Mouse (Mus musculus): ENCODE measurements around the gene Pum3. TPM values are rescaled to one million over a fixed set of nuclear protein-coding genes. Genes with fewer than 3 reads are reported as not detected.
A peak's percentile ranks its signal among the peaks of the same experiment; 100 is the strongest.

The Pum3 gene
- polyA plus RNA-seq (2015; fragmentation: Nextera tagmentation; extraction: Ambion mirVana), result 60.2 and 77.5 TPM in 2 replicates

DNA sequence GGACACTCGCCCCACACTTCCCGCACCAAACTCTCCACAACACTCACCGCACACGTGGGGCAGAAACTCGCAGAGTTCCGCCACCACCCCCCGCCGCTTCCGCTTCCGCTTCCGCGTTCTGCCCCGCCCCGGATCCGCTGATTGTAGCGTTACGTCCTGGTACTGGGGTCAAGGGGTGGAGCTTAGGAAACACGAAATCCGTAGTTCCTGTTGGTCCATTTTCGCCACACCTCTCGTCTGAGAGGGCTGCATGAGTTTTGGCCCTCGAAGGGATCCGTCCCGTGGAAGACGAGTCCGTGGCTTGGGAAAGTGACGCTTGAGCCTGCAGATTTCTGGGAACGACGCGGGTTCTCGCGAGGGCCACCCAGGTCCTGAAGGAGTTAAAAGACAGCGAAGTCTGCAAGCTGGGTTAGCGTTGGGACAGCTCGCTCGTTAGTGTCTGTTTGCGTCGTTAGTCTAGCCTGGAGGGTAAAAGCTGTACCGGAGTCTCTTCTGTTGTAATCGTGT lies at the start of gene Pum3:
Pum3 (minus strand) TSS at position 81 of the 507 bp plus-strand sequence.
- Histone ChIP-seq H3K27me3 (no peaks in the 10 kb centered on the region), H3K4me3 (replicated peaks) (peak within 1 kb of the TSS; percentile 91), H3K9me3 (no peaks in the 10 kb centered on the region), H3K9ac (replicated peaks) (peak within 1 kb of the TSS; percentile 83), H3K27ac (peak within 1 kb of the TSS; percentile 89), H3K36me3 (peaks cover 3% of the 10 kb centered on the region), H3K4me1 (replicated peaks) (peaks cover 26% of the 10 kb centered on the region), H3K4me2 (replicated peaks) (peak within 1 kb of the TSS; percentile 94)
- peak; percentile 98 for ATAC-seq
- WGBS, result under 1% methylated on average over 40 of the region's 40 CpGs

DNA sequence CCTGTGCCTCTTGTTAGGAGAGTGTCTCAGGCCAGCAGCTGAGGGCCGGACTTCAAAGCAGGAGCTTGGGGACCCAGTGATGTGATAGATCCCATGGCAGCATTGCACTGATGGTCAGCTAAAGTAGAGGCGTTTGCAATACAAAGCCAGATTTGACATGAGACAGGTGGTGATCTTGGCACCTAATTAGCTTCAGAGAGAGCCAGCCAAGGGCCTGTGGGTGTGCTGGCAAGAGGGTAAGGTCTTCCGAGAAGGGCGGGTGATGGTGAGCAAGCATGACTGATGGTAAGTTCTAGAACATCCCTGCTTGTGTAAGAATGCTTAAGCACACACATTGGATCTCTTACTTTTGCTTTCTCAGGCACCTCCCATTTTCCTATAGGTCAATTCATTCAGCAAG lies 37.1 kb upstream of the Pum3 start:
- ATAC-seq, result no peak
- Histone ChIP-seq H3K27ac (no peak overlapping the region), H3K36me3 (no peaks in the 10 kb centered on the region), H3K9me3 (no peaks in the 10 kb centered on the region), H3K9ac (replicated peaks) (no peak overlapping the region), H3K4me3 (replicated peaks) (no peak overlapping the region), H3K4me2 (replicated peaks) (no peak overlapping the region), H3K4me1 (replicated peaks) (no peaks in the 10 kb centered on the region), H3K27me3 (no peaks in the 10 kb centered on the region)
- WGBS, result 95% methylated on average over 4 of the region's 4 CpGs

GRCm38 (mm10) chr19:27462656-27463055 lies 33.0 kb upstream of the Pum3 start:
- Histone ChIP-seq H3K4me1 (replicated peaks) (no peaks in the 10 kb centered on the region), H3K4me3 (replicated peaks) (no peak overlapping the region), H3K27me3 (no peaks in the 10 kb centered on the region), H3K36me3 (no peaks in the 10 kb centered on the region), H3K4me2 (replicated peaks) (no peak overlapping the region), H3K27ac (no peak overlapping the region), H3K9me3 (no peaks in the 10 kb centered on the region), H3K9ac (replicated peaks) (no peak overlapping the region)
- 67% methylated on average over 4 of the region's 4 CpGs for WGBS
- no peak for ATAC-seq

DNA sequence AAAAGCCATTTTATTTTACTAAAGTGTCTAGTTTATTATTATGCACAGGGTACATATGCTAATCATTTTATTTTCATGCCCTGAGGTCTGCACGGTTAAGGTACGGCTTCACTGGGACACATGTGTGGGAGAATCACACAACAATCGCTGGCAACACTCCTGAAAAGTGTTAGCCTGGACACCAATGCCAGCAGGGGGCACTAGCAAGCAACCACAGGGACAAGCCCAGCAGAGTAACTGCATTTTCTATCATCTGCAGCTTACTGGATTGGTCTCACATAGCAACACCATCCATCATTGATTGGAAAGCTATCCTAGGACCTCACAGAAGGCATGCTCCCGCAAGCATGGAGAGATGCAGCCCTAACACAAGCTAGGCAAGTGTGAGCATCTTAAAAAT lies 20.8 kb upstream of the Pum3 start:
- no peaks in the 10 kb centered on the region for H3K9me3 ChIP-seq
- 39% methylated on average over 4 of the region's 4 CpGs for WGBS
- ATAC-seq, result peak; percentile 55

DNA sequence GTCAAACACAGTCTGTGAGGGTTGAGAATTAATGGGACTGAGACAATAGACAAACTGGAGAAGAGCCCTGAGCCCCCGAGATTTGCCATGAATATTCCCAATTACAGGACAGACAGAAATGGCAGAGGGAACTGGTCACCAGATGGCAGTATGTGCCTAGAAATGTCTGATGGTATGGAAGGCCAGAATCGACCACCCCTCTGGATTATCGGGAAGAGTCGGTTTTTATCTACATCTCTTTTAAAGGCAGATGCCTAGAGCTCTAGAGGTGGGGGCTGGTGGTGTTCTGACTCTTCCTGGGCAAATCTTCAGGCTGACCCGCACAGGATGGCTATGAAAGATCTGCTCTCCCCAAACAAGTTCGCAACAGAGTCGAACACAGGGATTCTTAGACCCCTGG lies 17.9 kb upstream of the Pum3 start:
- 18% methylated on average over 7 of the region's 7 CpGs for WGBS
- H3K4me2 ChIP-seq (replicated peaks), result no peak overlapping the region
- no peak overlapping the region for H3K9ac ChIP-seq (replicated peaks)
- no peak overlapping the region for H3K4me3 ChIP-seq (replicated peaks)
- no peaks in the 10 kb centered on the region for H3K36me3 ChIP-seq
- H3K9me3 ChIP-seq, result no peaks in the 10 kb centered on the region
- H3K4me1 ChIP-seq (replicated peaks), result peaks cover 4% of the 10 kb centered on the region; the same call in 1 of the 2 replicates
- no peak overlapping the region for H3K27ac ChIP-seq
- H3K27me3 ChIP-seq, result peaks cover 15% of the 10 kb centered on the region; the same call in 1 of the 2 replicates
- peak; percentile 70 for ATAC-seq

More for the DNA sequence above, 20.8 kb upstream of the Pum3 start:
- Histone ChIP-seq H3K27ac (no peak overlapping the region), H3K4me3 (replicated peaks) (no peak overlapping the region), H3K4me2 (replicated peaks) (no peak overlapping the region), H3K27me3 (peaks cover 15% of the 10 kb centered on the region; the same call in 1 of the 2 replicates), H3K9ac (replicated peaks) (no peak overlapping the region), H3K4me1 (replicated peaks) (peaks cover 4% of the 10 kb centered on the region; the same call in 1 of the 2 replicates), H3K36me3 (no peaks in the 10 kb centered on the region)

GRCm38 (mm10) chr19:27441106-27441505 lies 11.5 kb upstream of the Pum3 start:
- WGBS, result 81% methylated on average over 5 of the region's 5 CpGs
- H3K4me3 ChIP-seq (replicated peaks), result no peak overlapping the region

GRCm38 (mm10) chr19:27437982-27438652 lies 8.5 kb upstream of the Pum3 start:
- no peak overlapping the region for H3K4me3 ChIP-seq (replicated peaks)
- WGBS, result 89% methylated on average over 10 of the region's 10 CpGs
- H3K27me3 ChIP-seq, result no peaks in the 10 kb centered on the region

More at GRCm38 (mm10) chr19:27441106-27441505, 11.5 kb upstream of the Pum3 start:
- Histone ChIP-seq H3K27me3 (0 out of 2 replicates have a peak, but pooled peaks cover 2% of the 10 kb centered on the region), H3K9me3 (no peaks in the 10 kb centered on the region), H3K36me3 (no peaks in the 10 kb centered on the region), H3K9ac (replicated peaks) (no peak overlapping the region), H3K27ac (no peak overlapping the region), H3K4me1 (replicated peaks) (no peaks in the 10 kb centered on the region), H3K4me2 (replicated peaks) (no peak overlapping the region)
- no peak for ATAC-seq

GRCm38 (mm10) chr19:27430406-27430805 lies 781 bp upstream of the Pum3 start:
- WGBS, result 1% methylated on average over 10 of the region's 10 CpGs
- H3K4me3 ChIP-seq (replicated peaks), result peak overlapping the region; percentile 91
- peak overlapping the region; percentile 83 for H3K9ac ChIP-seq (replicated peaks)
- no peak for ATAC-seq
- no peaks in the 10 kb centered on the region for H3K9me3 ChIP-seq
- H3K27ac ChIP-seq, result peak overlapping the region; percentile 89
- H3K4me2 ChIP-seq (replicated peaks), result peak overlapping the region; percentile 90
- H3K4me1 ChIP-seq (replicated peaks), result peaks cover 26% of the 10 kb centered on the region
- H3K36me3 ChIP-seq, result no peaks in the 10 kb centered on the region
- no peaks in the 10 kb centered on the region for H3K27me3 ChIP-seq

More at GRCm38 (mm10) chr19:27437982-27438652, 8.5 kb upstream of the Pum3 start:
- H3K36me3 ChIP-seq, result no peaks in the 10 kb centered on the region
- no peak for ATAC-seq
- no peak overlapping the region for H3K27ac ChIP-seq
- H3K9ac ChIP-seq (replicated peaks), result no peak overlapping the region
- no peak overlapping the region for H3K4me2 ChIP-seq (replicated peaks)
- no peaks in the 10 kb centered on the region for H3K4me1 ChIP-seq (replicated peaks)
- H3K9me3 ChIP-seq, result no peaks in the 10 kb centered on the region

GRCm38 (mm10) chr19:27429281-27429680 lies 344 bp downstream of the Pum3 start:
- H3K36me3 ChIP-seq, result peaks cover 7% of the 10 kb centered on the region
- peak overlapping the region; percentile 71 for H3K9ac ChIP-seq (replicated peaks)
- ATAC-seq, result no peak
- H3K27me3 ChIP-seq, result no peaks in the 10 kb centered on the region
- H3K4me1 ChIP-seq (replicated peaks), result peaks cover 26% of the 10 kb centered on the region
- WGBS, result 1% methylated on average over 16 of the region's 16 CpGs
- H3K4me3 ChIP-seq (replicated peaks), result peak overlapping the region; percentile 91
- no peak overlapping the region for H3K27ac ChIP-seq
- H3K4me2 ChIP-seq (replicated peaks), result peak overlapping the region; percentile 94
- H3K9me3 ChIP-seq, result no peaks in the 10 kb centered on the region

- Histone ChIP-seq H3K9me3 (no peaks in the 10 kb centered on the region), H3K9ac (replicated peaks) (no peak overlapping the region), H3K27ac (no peak overlapping the region), H3K27me3 (no peaks in the 10 kb centered on the region), H3K4me3 (replicated peaks) (no peak overlapping the region), H3K36me3 (peaks cover 19% of the 10 kb centered on the region), H3K4me2 (replicated peaks) (no peak overlapping the region), H3K4me1 (replicated peaks) (peaks cover 26% of the 10 kb centered on the region)
- no peak for ATAC-seq
- WGBS, result 92% methylated on average over 2 of the region's 2 CpGs
Observed at GRCm38 (mm10) chr19:27427865-27428264, 1.8 kb downstream of the Pum3 start.

- ATAC-seq, result no peak
Observed at GRCm38 (mm10) chr19:27426451-27426850, 3.2 kb downstream of the Pum3 start.

DNA sequence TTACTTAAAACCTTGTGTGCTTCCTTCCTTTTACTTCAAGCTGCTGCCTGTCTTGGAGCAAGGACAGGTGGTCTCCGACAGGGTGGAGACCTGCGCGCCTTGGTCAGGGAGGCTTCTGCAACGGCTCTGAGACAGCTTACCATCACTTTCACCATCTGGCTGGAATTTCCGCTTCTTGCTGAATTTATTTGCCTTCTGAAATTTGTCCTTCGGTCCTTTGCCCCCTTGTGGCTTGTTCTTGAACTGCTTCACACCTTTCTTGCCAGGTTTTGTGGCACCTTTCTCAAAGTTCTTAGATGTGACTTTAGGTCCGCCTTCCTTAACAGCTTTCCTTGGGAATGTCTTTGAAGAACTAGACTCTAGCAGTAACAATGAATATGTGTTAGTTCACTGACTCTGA lies 4.0 kb downstream of the Pum3 start:
- no peaks in the 10 kb centered on the region for H3K9me3 ChIP-seq
- H3K27ac ChIP-seq, result no peak overlapping the region
- no peak overlapping the region for H3K4me2 ChIP-seq (replicated peaks)
- WGBS, result 79% methylated on average over 7 of the region's 7 CpGs
- H3K9ac ChIP-seq (replicated peaks), result no peak overlapping the region
- no peak for ATAC-seq
- H3K4me3 ChIP-seq (replicated peaks), result no peak overlapping the region
- peaks cover 20% of the 10 kb centered on the region for H3K4me1 ChIP-seq (replicated peaks)
- H3K27me3 ChIP-seq, result no peaks in the 10 kb centered on the region
- peaks cover 39% of the 10 kb centered on the region for H3K36me3 ChIP-seq

More at GRCm38 (mm10) chr19:27426451-27426850, 3.2 kb downstream of the Pum3 start:
- no peaks in the 10 kb centered on the region for H3K27me3 ChIP-seq
- H3K4me3 ChIP-seq (replicated peaks), result no peak overlapping the region
- WGBS, result 90% methylated on average over 1 of the region's 1 CpGs
- no peaks in the 10 kb centered on the region for H3K9me3 ChIP-seq
- H3K9ac ChIP-seq (replicated peaks), result no peak overlapping the region
- no peak overlapping the region for H3K4me2 ChIP-seq (replicated peaks)
- H3K4me1 ChIP-seq (replicated peaks), result peaks cover 26% of the 10 kb centered on the region
- no peak overlapping the region for H3K27ac ChIP-seq
- H3K36me3 ChIP-seq, result peaks cover 32% of the 10 kb centered on the region
